9 mouse cellular contexts compared by ENCODE assay signal in genomic region chr5:134918071-134918832, GRCm38 (mm10). TPM values are rescaled to one million over a fixed set of nuclear protein-coding genes. Genes with fewer than 3 reads are reported as not detected.
DNase-seq lines count a peak whose midpoint lies in the region.
"Had no signal": no experiment of that assay in that cellular context is flagged by ENCODE, and none has a peak within 500 bp of the region (broad histone marks: within the 10 kb centered on the region; RNA-seq: fewer than 3 reads in every experiment).

No protein-coding gene starts in this region.

- H3K27ac ChIP-seq in embryonic facial prominence, embryonic 10.5 days (replicated peaks) = no peak overlapping the region

- H3K9me3 ChIP-seq in embryonic facial prominence, embryonic 10.5 days = no peaks in the 10 kb centered on the region

- H3K27me3 ChIP-seq in embryonic facial prominence, embryonic 10.5 days (replicated peaks; ENCODE audit: low read depth, poor library complexity, severe bottlenecking) = no peaks in the 10 kb centered on the region

- no peaks in the 10 kb centered on the region for H3K36me3 ChIP-seq in embryonic facial prominence, embryonic 10.5 days (replicated peaks)

- 48% methylated on average over 16 of the region's 16 CpGs for WGBS in embryonic facial prominence, embryonic 10.5 days

- H3K4me3 ChIP-seq in embryonic facial prominence, embryonic 10.5 days = no peak overlapping the region

- DNase-seq in right cerebral cortex, postnatal 10 days (ENCODE audit: low spot score in 2 of 2) = peak; percentile 55 to 66
- DNase-seq in right cerebral cortex, postnatal 25 days = no peak
- peak; percentile 64 for DNase-seq in adrenal gland, adult 2 months
- DNase-seq in embryonic facial prominence, embryonic 10.5 days (ENCODE audit: low spot score) = peak; percentile 63
- peak; percentile 43 to 74 for DNase-seq in kidney, adult 8-10 months
- peak; percentile 60 to 72 for DNase-seq in lung, adult 18-20 months
- peak; percentile 64 to 76 for DNase-seq in spleen, postnatal 36 days (ENCODE audit: low spot score in 2 of 2)

- H3K4me1 ChIP-seq in embryonic facial prominence, embryonic 10.5 days = no peaks in the 10 kb centered on the region

RNA-seq across cellular contexts. Expression of gene Cldn13, which starts 2.9 kb away (rescaled TPM):
- not detected for total RNA-seq in adrenal gland, adult 2 months (2021)
- not detected in 2 replicates for polyA plus RNA-seq in adrenal gland, adult 2 months (2012; rRNA removed)
- polyA plus RNA-seq in embryonic facial prominence, embryonic 10.5 days (2016; fragmentation: Nextera tagmentation; extraction: Ambion mirVana) = 2.1 and 2.8 TPM in 2 replicates

RNA-seq across cellular contexts. Expression of gene Tmem270, which starts 11.7 kb away (rescaled TPM):
- not detected for total RNA-seq in adrenal gland, adult 2 months (2021)
- not detected in 2 replicates for polyA plus RNA-seq in adrenal gland, adult 2 months (2012; rRNA removed)
- polyA plus RNA-seq in embryonic facial prominence, embryonic 10.5 days (2016; fragmentation: Nextera tagmentation; extraction: Ambion mirVana) = not detected in 2 replicates
- polyA plus RNA-seq: heart, embryonic 16.5 days; stomach, embryonic 14.5 days had no signal

RNA-seq across cellular contexts. Expression of gene Mettl27, which starts 13.9 kb away (rescaled TPM):
- total RNA-seq in adrenal gland, adult 2 months (2021) = 10 to 100 TPM; 23.5 to 33.1 TPM
- polyA plus RNA-seq in adrenal gland, adult 2 months (2012; rRNA removed) = 22.5 and 39.1 TPM in 2 replicates
- polyA plus RNA-seq in embryonic facial prominence, embryonic 10.5 days (2016; fragmentation: Nextera tagmentation; extraction: Ambion mirVana) = 14.8 and 17.0 TPM in 2 replicates

RNA-seq across cellular contexts. Expression of gene Cldn4, which starts 28.5 kb away (rescaled TPM):
- not detected for total RNA-seq in adrenal gland, adult 2 months (2021)
- 0.06 TPM in 1 of 2 replicates, not detected in the other for polyA plus RNA-seq in adrenal gland, adult 2 months (2012; rRNA removed)
- polyA plus RNA-seq in embryonic facial prominence, embryonic 10.5 days (2016; fragmentation: Nextera tagmentation; extraction: Ambion mirVana) = 16.7 and 17.5 TPM in 2 replicates
